Mouse (Mus musculus): ENCODE data around the gene Fxyd6. TPM values are rescaled to one million over a fixed set of nuclear protein-coding genes. Genes with fewer than 3 reads are reported as not detected.

Fxyd6 gene
- total and polyA plus RNA-seq, 3 experiments: not detected

- Histone ChIP-seq H3K27me3 (ENCODE audit: control insufficient read depth in 1 of 2, insufficient read depth in 2 of 2, low read length in 2 of 2) (peaks cover 0 to 3% of the 10 kb centered on the region in 2 experiments; a peak in 1 of 4 replicates), H3K79me2 (ENCODE audit: control insufficient read depth, insufficient read depth, low read length, poor library complexity) (no peaks in the 10 kb centered on the region)
These were observed 3.9 kb downstream of the Fxyd6 start for GRCm38 (mm10) chr9:45373896-45374295.

GRCm38 (mm10) chr9:45374988-45375502, 5.1 kb downstream of the Fxyd6 start:
- Histone ChIP-seq H3K9me3 (replicated peaks; ENCODE audit: insufficient read depth, low read length) (no peaks in the 10 kb centered on the region), H3K79me2 (ENCODE audit: control insufficient read depth, insufficient read depth, low read length, poor library complexity) (no peaks in the 10 kb centered on the region), H3K27me3 (ENCODE audit: control insufficient read depth in 1 of 2, insufficient read depth in 2 of 2, low read length in 2 of 2) (peaks cover 0 to 3% of the 10 kb centered on the region in 2 experiments; a peak in 3 of 4 replicates), H3K27ac (ENCODE audit: control insufficient read depth, low read depth, low read length) (no peak overlapping the region), H3K36me3 (ENCODE audit: control insufficient read depth in 1 of 2, insufficient read depth in 2 of 2, low read length in 2 of 2) (no peaks in the 10 kb centered on the region), H3K4me3 (ENCODE audit: control insufficient read depth in 1 of 2, insufficient read depth in 1 of 2, low read depth in 2 of 2, low read length in 2 of 2) (no peak overlapping the region), H3K9ac (ENCODE audit: control insufficient read depth, low read depth, low read length, poor library complexity, severe bottlenecking) (no peak overlapping the region), H3K4me1 (ENCODE audit: control insufficient read depth in 1 of 2, insufficient read depth in 2 of 2, low read length in 2 of 2) (no peaks in the 10 kb centered on the region)
- TF ChIP-seq MAZ (IDR thresholded peaks at IDR 0.05; ENCODE audit: low read depth, low read length) (no peak), ZNF384 (IDR thresholded peaks at IDR 0.05; ENCODE audit: low read depth, low read length) (no peak), RAD21 (IDR thresholded peaks at IDR 0.05; ENCODE audit: low read depth, low read length) (no peak)
- DNase-seq (ENCODE audit: low read depth, low spot score): no peak

More at GRCm38 (mm10) chr9:45373896-45374295, 3.9 kb downstream of the Fxyd6 start:
- TF ChIP-seq ZNF384 (IDR thresholded peaks at IDR 0.05; ENCODE audit: low read depth, low read length) (no peak), UBTF (IDR thresholded peaks at IDR 0.05; ENCODE audit: borderline replicate concordance, insufficient read depth, low read depth, low read length) (no peak), MAZ (IDR thresholded peaks at IDR 0.05; ENCODE audit: low read depth, low read length) (no peak), BHLHE40 (IDR thresholded peaks at IDR 0.05; ENCODE audit: borderline replicate concordance, low read depth, low read length) (no peak), TCF12 (IDR thresholded peaks at IDR 0.05; ENCODE audit: low read depth, low read length) (no peak), POLR2AphosphoS5 (IDR thresholded peaks at IDR 0.05; ENCODE audit: borderline replicate concordance, low read depth, low read length) (no peak), SIN3A (IDR thresholded peaks at IDR 0.05; ENCODE audit: low read length) (no peak), CHD2 (IDR thresholded peaks at IDR 0.05; ENCODE audit: low read length) (no peak), ETS1 (IDR thresholded peaks at IDR 0.05; ENCODE audit: low read depth, low read length) (no peak), KAT2A (conservative IDR thresholded peaks at IDR 0.05; ENCODE audit: low read depth, low read length) (no peak), USF2 (IDR thresholded peaks at IDR 0.05; ENCODE audit: borderline replicate concordance in 1 of 2, insufficient read depth in 1 of 2, low read depth in 1 of 2, low read length in 2 of 2) (no peak), SMC3 (IDR thresholded peaks at IDR 0.05; ENCODE audit: low read depth, low read length) (no peak), MEF2A (IDR thresholded peaks at IDR 0.05; ENCODE audit: extremely low read depth, insufficient replicate concordance, low read depth, low read length, poor library complexity, severe bottlenecking) (no peak), E2F4 (IDR thresholded peaks at IDR 0.05; ENCODE audit: borderline replicate concordance, low read depth, low read length) (no peak), NRF1 (IDR thresholded peaks at IDR 0.05; ENCODE audit: insufficient read depth, low read depth, low read length, poor library complexity, severe bottlenecking) (no peak), POLR2AphosphoS2 (IDR thresholded peaks at IDR 0.05; ENCODE audit: low read length) (no peak), HCFC1 (IDR thresholded peaks at IDR 0.05; ENCODE audit: low read depth, low read length) (no peak), USF1 (IDR thresholded peaks at IDR 0.05; ENCODE audit: low read depth, low read length) (no peak), POLR2A (IDR thresholded peaks at IDR 0.05; ENCODE audit: control insufficient read depth in 1 of 2, insufficient read depth in 1 of 2, low read depth in 1 of 2, low read length in 2 of 2, poor library complexity in 1 of 2) (no peak), MYC (IDR thresholded peaks at IDR 0.05; ENCODE audit: low read depth, low read length) (no peak)
- H3K9ac ChIP-seq (ENCODE audit: control insufficient read depth, low read depth, low read length, poor library complexity, severe bottlenecking): no peak overlapping the region
- no peak overlapping the region for H3K27ac ChIP-seq (ENCODE audit: control insufficient read depth, low read depth, low read length)
- no peaks in the 10 kb centered on the region for H3K36me3 ChIP-seq (ENCODE audit: control insufficient read depth in 1 of 2, insufficient read depth in 2 of 2, low read length in 2 of 2)
- H3K9me3 ChIP-seq (replicated peaks; ENCODE audit: insufficient read depth, low read length): no peaks in the 10 kb centered on the region
- H3K4me3 ChIP-seq (ENCODE audit: control insufficient read depth in 1 of 2, insufficient read depth in 1 of 2, low read depth in 2 of 2, low read length in 2 of 2): no peak overlapping the region
- DNase-seq (ENCODE audit: low read depth, low spot score): no peak
- no peaks in the 10 kb centered on the region for H3K4me1 ChIP-seq (ENCODE audit: control insufficient read depth in 1 of 2, insufficient read depth in 2 of 2, low read length in 2 of 2)
